Mouse (Mus musculus) liver, embryonic 14.5 days (tissue): ENCODE results near the gene Pdia2.

Experiments
- CTCF ChIP-seq: IDR thresholded peaks from 2 replicates; pipeline ENCODE4 v1.5.1; 2016; ENCODE audit warnings: antibody characterized with exemption, low read depth, control low read depth
- EP300 ChIP-seq: IDR thresholded peaks from 2 replicates; pipeline ENCODE4 v1.6.1; 2016; ENCODE audit warnings: antibody characterized with exemption, low read depth

DNA sequence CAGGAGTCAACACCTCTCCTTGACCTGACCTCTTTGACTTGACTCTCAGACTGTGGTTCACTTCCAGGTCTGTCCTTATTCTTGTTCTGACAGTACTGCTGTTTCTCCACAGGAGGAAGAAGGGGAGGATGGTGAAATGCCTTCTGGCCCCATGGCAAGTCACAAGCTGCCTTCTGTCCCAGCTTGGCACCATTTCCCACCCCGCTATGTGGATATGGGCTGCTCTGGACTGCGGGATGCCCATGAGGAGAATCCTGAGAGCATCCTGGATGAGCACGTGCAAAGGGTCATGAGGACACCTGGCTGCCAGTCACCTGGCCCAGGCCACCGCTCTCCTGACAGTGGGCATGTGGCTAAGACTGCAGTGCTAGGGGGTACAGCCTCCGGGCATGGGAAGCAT lies 11.3 kb downstream of the Pdia2 start:
- no peak for TF ChIP-seq CTCF
- no peak for TF ChIP-seq EP300
